Mouse (Mus musculus) lung, embryonic 14.5 days (tissue): ENCODE results near the gene Cygb. TPM values are rescaled to one million over a fixed set of nuclear protein-coding genes. Genes with fewer than 3 reads are reported as not detected.
A peak's percentile ranks its signal among the peaks of the same experiment; 100 is the strongest.

ENCODE experiments used
- ATAC-seq: fragments of 200-750 bp; cut with Nextera tagmentation; 2 replicates; pipeline ENCODE4 v1.8.0; 2017; ENCODE audit warnings: mild to moderate bottlenecking, moderate TSS enrichment, moderate library complexity; ENCODE audit not compliant: insufficient read depth
- DNase-seq: peaks from one replicate; pipeline ENCODE4 v3.0.0-alpha.2; 2015
- H3K27ac ChIP-seq: fragments of 300-500 bp; sonication (generic); 2 replicates; pipeline ENCODE4 v1.5.1; 2014; ENCODE audit warnings: low read depth, mild to moderate bottlenecking, moderate library complexity
- H3K27me3 ChIP-seq: fragments of 300-500 bp; sonication (generic); 2 replicates; pipeline ENCODE4 v1.6.1; 2014; ENCODE audit warnings: low read length, control low read depth; ENCODE audit not compliant: insufficient read depth
- H3K36me3 ChIP-seq: fragments of 300-500 bp; sonication (generic); 2 replicates; pipeline ENCODE4 v1.6.1; 2014; ENCODE audit warnings: control low read depth; ENCODE audit not compliant: insufficient read depth
- H3K4me1 ChIP-seq: fragments of 300-500 bp; sonication (generic); 2 replicates; pipeline ENCODE4 v1.6.1; 2014; ENCODE audit warnings: antibody characterized with exemption, control low read depth; ENCODE audit not compliant: insufficient read depth
- H3K4me2 ChIP-seq: fragments of 300-500 bp; sonication (generic); 2 replicates; pipeline ENCODE4 v1.6.1; 2014; ENCODE audit warnings: mild to moderate bottlenecking
- H3K4me3 ChIP-seq: fragments of 300-500 bp; sonication (generic); 2 replicates; pipeline ENCODE4 v1.5.1; 2014; ENCODE audit warnings: low read depth, low read length
- H3K9ac ChIP-seq: fragments of 300-500 bp; sonication (generic); 2 replicates; pipeline ENCODE4 v1.6.1; 2014
- H3K9me3 ChIP-seq: fragments of 300-500 bp; sonication (generic); 2 replicates; pipeline ENCODE4 v1.6.1; 2016; ENCODE audit warnings: low read depth, low read length, control low read depth
- CTCF ChIP-seq: IDR thresholded peaks from 2 replicates; pipeline ENCODE4 v1.5.1; 2016; ENCODE audit warnings: antibody characterized with exemption, low read depth
- WGBS: fragments of 180-500 bp; shearing (Covaris S2); extraction: QIAGEN DNeasy Blood & Tissue Kit; methylation state at CpG from one replicate; pipeline ENCODE4 v1.1.7; 2014; 5-methylcytosine and 5-hydroxymethylcytosine counted together
- polyA plus RNA-seq: library from polyadenylated mRNA; unstranded; fragments of >200 nt; fragmentation: Nextera tagmentation; extraction: Ambion mirVana; gene quantifications from 2 replicates; pipeline ENCODE4 v1.2.1, GENCODE M21; 2014

The Cygb gene
- polyA plus RNA-seq, 1 experiment from 2014 or later = 9.5 TPM

GRCm38 (mm10) chr11:116619156-116619555, 35.0 kb downstream of the Cygb start:
- Histone ChIP-seq H3K27ac (no peak overlapping the region), H3K27me3 (no peaks in the 10 kb centered on the region), H3K4me3 (no peak overlapping the region), H3K36me3 (no peaks in the 10 kb centered on the region), H3K9ac (no peak overlapping the region), H3K9me3 (no peaks in the 10 kb centered on the region), H3K4me1 (peaks cover 54% of the 10 kb centered on the region), H3K4me2 (0 out of 2 replicates have a peak overlapping the region, but pooled peaks have one; percentile 12)
- WGBS = 87% methylated on average over 7 of the region's 7 CpGs
- TF ChIP-seq CTCF = no peak
- DNase-seq (no peak), ATAC-seq (no peak)

DNA sequence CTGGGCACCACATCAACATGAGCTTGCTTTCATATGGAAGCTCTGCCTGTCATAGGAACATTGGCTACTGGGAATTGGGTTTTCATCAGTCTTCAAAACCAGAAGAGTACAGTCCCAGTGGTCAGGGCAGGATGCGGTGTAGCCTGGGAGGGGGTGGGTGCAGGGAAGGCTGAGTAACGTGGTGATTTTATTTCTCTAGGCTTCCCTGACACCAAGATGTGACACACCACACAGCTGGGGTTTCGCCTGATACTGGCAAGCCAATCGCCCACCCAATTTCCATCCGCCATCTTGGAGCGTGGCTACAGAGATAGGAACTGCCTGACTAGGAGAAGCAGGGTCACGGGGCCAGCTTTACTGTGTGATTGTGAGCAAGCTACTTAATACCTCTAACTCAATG, 35.4 kb downstream of the Cygb start:
- DNase-seq (no peak), ATAC-seq (no peak)
- Histone ChIP-seq H3K4me3 (no peak overlapping the region), H3K27me3 (no peaks in the 10 kb centered on the region), H3K4me2 (no peak overlapping the region), H3K9me3 (no peaks in the 10 kb centered on the region), H3K27ac (no peak overlapping the region), H3K4me1 (peaks cover 53% of the 10 kb centered on the region), H3K9ac (no peak overlapping the region), H3K36me3 (no peaks in the 10 kb centered on the region)
- WGBS = 87% methylated on average over 7 of the region's 7 CpGs
- TF ChIP-seq CTCF = no peak

- ATAC-seq (no peak), DNase-seq (peak; percentile 76)
- no peaks in the 10 kb centered on the region for H3K9me3 ChIP-seq
- no peak for TF ChIP-seq CTCF
- H3K4me2 ChIP-seq = no peak overlapping the region
- no peak overlapping the region for H3K4me3 ChIP-seq
- peak overlapping the region; percentile 9; the same call in 1 of the 2 replicates for H3K27ac ChIP-seq
- no peaks in the 10 kb centered on the region for H3K36me3 ChIP-seq
- peaks cover 53% of the 10 kb centered on the region for H3K4me1 ChIP-seq
- 69% methylated on average over 7 of the region's 7 CpGs for WGBS
- no peaks in the 10 kb centered on the region for H3K27me3 ChIP-seq
- no peak overlapping the region for H3K9ac ChIP-seq
Measured at GRCm38 (mm10) chr11:116617641-116618040, 36.5 kb downstream of the Cygb start.

GRCm38 (mm10) chr11:116616438-116617118, 37.5 kb downstream of the Cygb start:
- Histone ChIP-seq H3K9me3 (no peaks in the 10 kb centered on the region), H3K4me2 (peak overlapping the region; percentile 30; the same call in 1 of the 2 replicates), H3K4me1 (peaks cover 46% of the 10 kb centered on the region), H3K27ac (peak overlapping the region; percentile 31), H3K4me3 (no peak overlapping the region), H3K36me3 (no peaks in the 10 kb centered on the region), H3K9ac (no peak overlapping the region), H3K27me3 (no peaks in the 10 kb centered on the region)
- TF ChIP-seq CTCF = no peak
- DNase-seq (no peak), ATAC-seq (no peak)
- WGBS = 63% methylated on average over 10 of the region's 10 CpGs

- H3K4me2 ChIP-seq = peak overlapping the region; percentile 30
- peak; percentile 71 for DNase-seq
Measured at GRCm38 (mm10) chr11:116615735-116616437, 38.2 kb downstream of the Cygb start.

GRCm38 (mm10) chr11:116613234-116613633, 40.9 kb downstream of the Cygb start:
- no peak for TF ChIP-seq CTCF
- Histone ChIP-seq H3K27me3 (no peaks in the 10 kb centered on the region), H3K36me3 (peaks cover 2% of the 10 kb centered on the region; the same call in 1 of the 2 replicates), H3K9ac (no peak overlapping the region), H3K27ac (no peak overlapping the region), H3K4me1 (peaks cover 18% of the 10 kb centered on the region), H3K9me3 (no peaks in the 10 kb centered on the region), H3K4me3 (no peak overlapping the region), H3K4me2 (no peak overlapping the region)
- 77% methylated on average over 6 of the region's 6 CpGs for WGBS
- ATAC-seq (no peak), DNase-seq (no peak)

More at GRCm38 (mm10) chr11:116615735-116616437, 38.2 kb downstream of the Cygb start:
- no peaks in the 10 kb centered on the region for H3K9me3 ChIP-seq
- ATAC-seq = 0 out of 2 replicates have a peak, but pooled peaks have one; percentile 13
- H3K36me3 ChIP-seq = no peaks in the 10 kb centered on the region
- H3K9ac ChIP-seq = no peak overlapping the region
- WGBS = 34% methylated on average over 15 of the region's 15 CpGs
- peaks cover 39% of the 10 kb centered on the region for H3K4me1 ChIP-seq
- H3K27ac ChIP-seq = peak overlapping the region; percentile 31
- no peaks in the 10 kb centered on the region for H3K27me3 ChIP-seq
- no peak overlapping the region for H3K4me3 ChIP-seq
- peak; percentile 37; the same call in 1 of the 2 replicates for TF ChIP-seq CTCF

GRCm38 (mm10) chr11:116612554-116612953, 41.6 kb downstream of the Cygb start:
- Histone ChIP-seq H3K9ac (no peak overlapping the region), H3K4me2 (no peak overlapping the region), H3K36me3 (peaks cover 9% of the 10 kb centered on the region; the same call in 1 of the 2 replicates), H3K4me1 (peaks cover 16% of the 10 kb centered on the region), H3K9me3 (no peaks in the 10 kb centered on the region), H3K4me3 (no peak overlapping the region), H3K27ac (no peak overlapping the region), H3K27me3 (no peaks in the 10 kb centered on the region)
- ATAC-seq (no peak), DNase-seq (no peak)
- 90% methylated on average over 1 of the region's 1 CpGs for WGBS
- no peak for TF ChIP-seq CTCF
